Mouse (Mus musculus) MEL (cell line): ENCODE results near the gene Vstm2l. TPM values are rescaled to one million over a fixed set of nuclear protein-coding genes. Genes with fewer than 3 reads are reported as not detected.

ENCODE experiments used
- DNase-seq: peaks from one replicate; pipeline ENCODE4 v3.0.0; 2011; ENCODE audit warnings: low read depth, low spot score
- H3K27ac ChIP-seq: 2 replicates; pipeline ENCODE4 v1.5.1; 2012; ENCODE audit warnings: low read depth, mild to moderate bottlenecking, control low read depth, low read length, moderate library complexity; ENCODE audit not compliant: control insufficient read depth
- H3K27me3 ChIP-seq, 2 experiments: fragments of 150-350 bp in 1 of 2; sonication (generic) in 1 of 2; 2 replicates each; pipeline ENCODE4 v1.6.1; 2012; ENCODE audit warnings: low read length in 2 of 2, mild to moderate bottlenecking in 2 of 2, improper control_type of control experiment in 1 of 2, moderate library complexity in 1 of 2; ENCODE audit not compliant: insufficient read depth in 2 of 2, control insufficient read depth in 1 of 2
- H3K36me3 ChIP-seq, 2 experiments: 2 replicates each; pipeline ENCODE4 v1.6.1; 2012 to 2014; ENCODE audit warnings: low read length in 2 of 2, improper control_type of control experiment in 1 of 2, inconsistent platforms in 1 of 2, mild to moderate bottlenecking in 1 of 2; ENCODE audit not compliant: insufficient read depth in 2 of 2, control insufficient read depth in 1 of 2
- H3K4me1 ChIP-seq, 2 experiments: fragments of 150-350 bp in 1 of 2; sonication (generic) in 1 of 2; 2 replicates each; pipeline ENCODE4 v1.6.1; 2012; ENCODE audit warnings: low read length in 2 of 2, improper control_type of control experiment in 1 of 2, mild to moderate bottlenecking in 1 of 2; ENCODE audit not compliant: insufficient read depth in 2 of 2, control insufficient read depth in 1 of 2
- H3K4me3 ChIP-seq, 2 experiments: fragments of 150-350 bp in 1 of 2; sonication (generic) in 1 of 2; 2 replicates each; pipeline ENCODE4 v1.5.1; 2012; ENCODE audit warnings: low read depth in 2 of 2, low read length in 2 of 2, mild to moderate bottlenecking in 2 of 2, moderate library complexity in 2 of 2, control low read depth in 1 of 2, improper control_type of control experiment in 1 of 2; ENCODE audit not compliant: control insufficient read depth in 1 of 2, insufficient read depth in 1 of 2
- H3K79me2 ChIP-seq: 2 replicates; pipeline ENCODE4 v1.6.1; 2012; ENCODE audit warnings: mild to moderate bottlenecking, low read length, moderate library complexity; ENCODE audit not compliant: control insufficient read depth, poor library complexity, insufficient read depth
- H3K9ac ChIP-seq: 2 replicates; pipeline ENCODE4 v1.6.1; 2012; ENCODE audit warnings: low read depth, mild to moderate bottlenecking, control low read depth, low read length, moderate library complexity; ENCODE audit not compliant: control insufficient read depth, poor library complexity, severe bottlenecking
- H3K9me3 ChIP-seq: fragments of 150-350 bp; sonication (generic); replicated peaks from 2 replicates; pipeline ENCODE4 v1.6.1; 2012; ENCODE audit warnings: mild to moderate bottlenecking, low read length, improper control_type of control experiment, moderate library complexity; ENCODE audit not compliant: insufficient read depth
- CHD1 ChIP-seq: IDR thresholded peaks from 2 replicates; pipeline ENCODE4 v1.6.1; 2012; ENCODE audit warnings: low read depth, mild to moderate bottlenecking, inconsistent platforms, low read length, improper control_type of control experiment
- CTCF ChIP-seq, 3 experiments: IDR thresholded peaks in 2 of 3; conservative IDR thresholded peaks in 1 of 3; 2 replicates each; pipeline ENCODE4 v1.5.1; 2011 to 2012; ENCODE audit warnings: low read length in 3 of 3, low read depth in 2 of 3, mild to moderate bottlenecking in 2 of 3, improper control_type of control experiment in 1 of 3, inconsistent platforms in 1 of 3, mixed read lengths in 1 of 3, moderate library complexity in 1 of 3; ENCODE audit not compliant: control insufficient read depth in 1 of 3, insufficient read depth in 1 of 3, poor library complexity in 1 of 3, severe bottlenecking in 1 of 3
- ELF1 ChIP-seq: IDR thresholded peaks from 2 replicates; pipeline ENCODE4 v1.6.1; 2014; ENCODE audit warnings: low read depth, mild to moderate bottlenecking, inconsistent platforms, low read length, improper control_type of control experiment, moderate library complexity
- EP300 ChIP-seq, 2 experiments: IDR thresholded peaks; 2 replicates each; pipeline ENCODE4 v1.6.1; 2011; ENCODE audit warnings: improper control_type of control experiment in 2 of 2, low read length in 2 of 2, low read depth in 1 of 2, mild to moderate bottlenecking in 1 of 2
- ETS1 ChIP-seq: IDR thresholded peaks from 2 replicates; pipeline ENCODE4 v1.6.1; 2012; ENCODE audit warnings: low read depth, mild to moderate bottlenecking, inconsistent platforms, low read length, improper control_type of control experiment, moderate library complexity
- GABPA ChIP-seq: IDR thresholded peaks from 2 replicates; pipeline ENCODE4 v1.6.1; 2012; ENCODE audit warnings: low read depth, mild to moderate bottlenecking, inconsistent platforms, low read length, improper control_type of control experiment, moderate library complexity
- GATA1 ChIP-seq: IDR thresholded peaks from 2 replicates; pipeline ENCODE4 v1.6.1; 2011; ENCODE audit warnings: low read depth, low read length, improper control_type of control experiment
- KAT2A ChIP-seq: conservative IDR thresholded peaks from 2 replicates; pipeline ENCODE4 v1.6.1; 2012; ENCODE audit warnings: low read depth, low read length, improper control_type of control experiment, inconsistent platforms
- MAX ChIP-seq: IDR thresholded peaks from 2 replicates; pipeline ENCODE4 v1.6.1; 2011; ENCODE audit warnings: low read length, improper control_type of control experiment
- MAZ ChIP-seq: IDR thresholded peaks from 2 replicates; pipeline ENCODE4 v1.6.1; 2012; ENCODE audit warnings: low read depth, mild to moderate bottlenecking, inconsistent platforms, low read length, improper control_type of control experiment
- MXI1 ChIP-seq: IDR thresholded peaks from 2 replicates; pipeline ENCODE4 v1.6.1; 2011; ENCODE audit warnings: mild to moderate bottlenecking, low read depth, low read length, improper control_type of control experiment
- MYB ChIP-seq: IDR thresholded peaks from 2 replicates; pipeline ENCODE4 v1.6.1; 2011; ENCODE audit warnings: mild to moderate bottlenecking, low read depth, low read length, improper control_type of control experiment
- NRF1 ChIP-seq: IDR thresholded peaks from 2 replicates; pipeline ENCODE4 v1.6.1; 2014; ENCODE audit warnings: low read depth, mild to moderate bottlenecking, inconsistent platforms, low read length, improper control_type of control experiment, moderate library complexity; ENCODE audit not compliant: poor library complexity, insufficient read depth, severe bottlenecking
- POLR2AphosphoS2 ChIP-seq: IDR thresholded peaks from 2 replicates; pipeline ENCODE4 v1.6.1; 2011; ENCODE audit warnings: low read length, improper control_type of control experiment
- POLR2AphosphoS5 ChIP-seq: IDR thresholded peaks from 2 replicates; pipeline ENCODE4 v1.6.1; 2012; ENCODE audit warnings: low read depth, borderline replicate concordance, mild to moderate bottlenecking, inconsistent platforms, low read length, moderate library complexity, mixed read lengths
- RCOR1 ChIP-seq: IDR thresholded peaks from 2 replicates; pipeline ENCODE4 v1.6.1; 2012; ENCODE audit warnings: low read depth, mild to moderate bottlenecking, inconsistent platforms, low read length, improper control_type of control experiment
- SMC3 ChIP-seq: IDR thresholded peaks from 2 replicates; pipeline ENCODE4 v1.6.1; 2011; ENCODE audit warnings: low read depth, low read length, improper control_type of control experiment
- TCF12 ChIP-seq: IDR thresholded peaks from 2 replicates; pipeline ENCODE4 v1.6.1; 2014; ENCODE audit warnings: low read depth, mild to moderate bottlenecking, inconsistent platforms, low read length, improper control_type of control experiment, moderate library complexity
- UBTF ChIP-seq: IDR thresholded peaks from 2 replicates; pipeline ENCODE4 v1.6.1; 2012; ENCODE audit warnings: low read depth, mild to moderate bottlenecking, inconsistent platforms, low read length, improper control_type of control experiment, moderate library complexity, borderline replicate concordance; ENCODE audit not compliant: insufficient read depth
- USF1 ChIP-seq: IDR thresholded peaks from 2 replicates; pipeline ENCODE4 v1.6.1; 2014; ENCODE audit warnings: low read depth, mild to moderate bottlenecking, inconsistent platforms, low read length, improper control_type of control experiment, moderate library complexity
- USF2 ChIP-seq, 2 experiments: IDR thresholded peaks; 2 replicates each; pipeline ENCODE4 v1.6.1; 2011 to 2012; ENCODE audit warnings: improper control_type of control experiment in 2 of 2, low read length in 2 of 2, borderline replicate concordance in 1 of 2, inconsistent platforms in 1 of 2, low read depth in 1 of 2, mild to moderate bottlenecking in 1 of 2; ENCODE audit not compliant: insufficient read depth in 1 of 2
- ZC3H11A ChIP-seq: IDR thresholded peaks from 2 replicates; pipeline ENCODE4 v1.6.1; 2012; ENCODE audit warnings: low read depth, mild to moderate bottlenecking, inconsistent platforms, low read length, improper control_type of control experiment
- ZNF384 ChIP-seq: IDR thresholded peaks from 2 replicates; pipeline ENCODE4 v1.6.1; 2012; ENCODE audit warnings: low read depth, mild to moderate bottlenecking, inconsistent platforms, low read length, improper control_type of control experiment
- polyA plus RNA-seq, 2 experiments: library from polyadenylated mRNA; stranded (reverse) in 1 of 2; unstranded in 1 of 2; fragments of >175 nt in 1 of 2; fragments of >200 nt in 1 of 2; gene quantifications; 2 replicates each; pipeline versions ENCODE4 v1.2.1 to v1.2.4; 2012; ENCODE audit warnings: low replicate concordance in 2 of 2, low read depth in 1 of 2; ENCODE audit not compliant: insufficient read length in 2 of 2, insufficient read depth in 1 of 2, missing spikeins in 1 of 2
- total RNA-seq: library from RNA; depleted of rRNA; stranded (reverse); fragments of 300-350 nt; gene quantifications from 2 replicates; pipeline ENCODE4 v1.2.3, GENCODE M21; 2012

The Vstm2l gene
- total and polyA plus RNA-seq, 3 experiments = not detected

DNA sequence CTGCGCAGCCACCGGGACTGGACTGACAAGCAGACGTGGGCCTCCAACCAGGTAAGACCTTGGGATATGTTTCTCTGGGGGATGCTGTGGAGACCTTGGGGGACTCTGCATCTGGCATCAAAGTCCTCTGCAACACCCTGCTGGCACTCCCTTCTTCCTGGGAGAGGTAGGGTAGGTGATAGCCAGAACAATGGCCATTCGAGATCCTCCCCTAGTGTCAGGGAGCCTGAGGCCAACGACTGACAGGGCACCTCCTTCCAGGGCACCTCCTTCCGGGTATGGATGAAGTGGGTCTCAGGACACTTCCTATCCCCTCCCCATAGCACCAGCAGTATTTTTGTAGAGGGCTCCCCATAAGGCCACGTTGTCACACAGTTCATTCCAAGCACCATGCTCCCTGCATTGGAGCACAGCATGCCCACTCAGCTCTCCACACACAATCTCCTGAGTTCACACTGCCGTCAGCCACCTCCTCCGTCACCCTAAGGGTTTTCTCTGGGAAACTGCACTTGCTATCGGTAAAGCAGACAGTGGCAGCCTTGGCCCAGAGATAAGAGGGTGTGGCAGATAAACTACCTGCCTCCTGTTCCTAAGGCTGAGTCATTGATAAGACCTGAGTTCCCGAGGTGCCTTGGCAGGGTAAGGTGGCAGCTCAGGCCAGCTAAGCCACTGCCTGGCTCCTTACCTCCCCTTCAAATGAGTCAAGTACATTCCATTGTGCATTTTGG lies 21.2 kb downstream of the Vstm2l start:
- Histone ChIP-seq H3K9ac (no peak overlapping the region), H3K79me2 (no peaks in the 10 kb centered on the region), H3K36me3 (no peaks in the 10 kb centered on the region), H3K27ac (no peak overlapping the region), H3K4me1 (peaks cover 0 to 7% of the 10 kb centered on the region in 2 experiments; a peak in 2 of 4 replicates), H3K9me3 (no peaks in the 10 kb centered on the region), H3K27me3 (no peaks in the 10 kb centered on the region)
- TF ChIP-seq MAX (no peak), EP300 (IDR thresholded peaks at IDR 0.05; ENCODE audit: low read depth in 1 of 2, low read length in 2 of 2) (peak in 1 of 2 experiments; percentile 60; a peak in 1 of 4 replicates), USF2 (IDR thresholded peaks at IDR 0.05; ENCODE audit: borderline replicate concordance in 1 of 2, insufficient read depth in 1 of 2, low read depth in 1 of 2, low read length in 2 of 2) (no peak), ZC3H11A (no peak), TCF12 (peak; percentile 67), GATA1 (peak; percentile 72), ELF1 (no peak), ETS1 (0 out of 2 replicates have a peak, but pooled peaks have one; percentile 36), MYB (no peak)
- TF ChIP-seq, all 39 proteins: peak for 4
- no peak overlapping the region for H3K4me3 ChIP-seq
- peak; percentile 29 for DNase-seq

DNA sequence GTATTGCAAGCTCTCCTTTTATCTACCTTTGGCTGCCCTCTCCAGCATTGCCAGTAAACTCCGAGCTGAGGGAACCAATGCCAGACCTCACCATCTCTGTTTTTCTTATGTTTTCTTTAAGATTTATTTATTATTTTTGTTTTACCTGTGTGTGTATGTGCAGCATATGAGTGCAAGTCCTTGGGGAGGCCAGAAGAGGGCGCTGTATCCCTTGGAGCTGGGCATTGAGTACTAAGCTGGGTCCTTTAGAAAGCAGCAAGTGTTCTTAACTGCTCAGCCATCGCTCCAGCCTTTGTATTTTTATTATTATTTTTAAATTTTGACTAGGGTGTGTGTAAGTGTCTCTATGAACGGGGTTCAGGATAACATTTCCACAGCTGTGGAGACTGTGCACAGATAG lies 22.2 kb downstream of the Vstm2l start:
- H3K9ac ChIP-seq = no peak overlapping the region
- H3K9me3 ChIP-seq = no peaks in the 10 kb centered on the region
- no peak overlapping the region for H3K4me3 ChIP-seq
- no peaks in the 10 kb centered on the region for H3K36me3 ChIP-seq
- TF ChIP-seq CTCF (IDR thresholded peaks at IDR 0.05 in 2 of 3, conservative IDR thresholded peaks at IDR 0.05 in 1 of 3; ENCODE audit: control insufficient read depth in 1 of 3, insufficient read depth in 1 of 3, low read depth in 2 of 3, low read length in 3 of 3, poor library complexity in 1 of 3, severe bottlenecking in 1 of 3) (peak; percentile 24 to 34 (median 24); a peak in 3 of 6 replicates), CHD1 (no peak), NRF1 (no peak)
- H3K27me3 ChIP-seq = no peaks in the 10 kb centered on the region
- H3K79me2 ChIP-seq = no peaks in the 10 kb centered on the region
- peaks cover 0 to 7% of the 10 kb centered on the region in 2 experiments; a peak in 2 of 4 replicates for H3K4me1 ChIP-seq
- H3K27ac ChIP-seq = no peak overlapping the region
- DNase-seq = no peak

DNA sequence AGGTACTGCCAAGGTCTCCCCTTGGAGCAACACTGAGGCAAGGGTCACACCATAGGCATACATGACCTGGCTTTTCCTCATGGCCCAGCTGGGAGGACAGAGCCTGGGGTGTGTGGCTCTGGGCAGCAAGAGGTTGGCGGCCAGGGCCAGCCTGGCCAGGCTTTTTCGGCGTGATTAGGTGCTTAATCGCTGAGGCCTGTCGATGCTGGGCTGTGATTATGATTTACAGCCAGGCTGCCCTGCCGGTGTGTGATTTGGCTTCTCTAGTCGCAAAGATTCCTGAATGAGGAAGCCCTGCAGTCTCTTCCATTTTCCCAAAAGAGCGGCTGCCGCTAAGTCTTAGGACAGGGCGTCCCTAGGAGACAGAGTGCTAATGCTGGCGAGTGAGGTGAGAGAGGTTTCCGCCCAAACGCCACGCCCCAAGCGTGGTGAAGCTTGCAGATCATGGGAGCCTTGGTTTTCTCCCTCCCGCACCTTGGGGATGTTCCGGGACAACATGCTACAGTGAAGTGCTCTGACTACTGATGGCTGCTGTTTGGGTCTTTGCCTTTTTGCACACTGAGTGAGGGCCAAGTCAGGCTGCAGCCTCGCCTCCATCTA lies 26.2 kb downstream of the Vstm2l start:
- no peaks in the 10 kb centered on the region for H3K27me3 ChIP-seq
- H3K4me3 ChIP-seq = no peak overlapping the region
- no peak overlapping the region for H3K9ac ChIP-seq
- peaks cover 0 to under 1% of the 10 kb centered on the region in 2 experiments; a peak in 1 of 4 replicates for H3K4me1 ChIP-seq
- DNase-seq = no peak
- H3K79me2 ChIP-seq = no peaks in the 10 kb centered on the region
- no peaks in the 10 kb centered on the region for H3K9me3 ChIP-seq
- no peak overlapping the region for H3K27ac ChIP-seq
- no peaks in the 10 kb centered on the region for H3K36me3 ChIP-seq
- TF ChIP-seq RCOR1 (no peak), USF1 (no peak), POLR2AphosphoS5 (no peak), POLR2AphosphoS2 (no peak), SMC3 (no peak), CHD1 (no peak), MXI1 (no peak), GABPA (no peak), NRF1 (no peak), ZNF384 (no peak), ZC3H11A (no peak), KAT2A (no peak), GATA1 (no peak), UBTF (no peak), MAZ (no peak)
